In the genomic region with DNA sequence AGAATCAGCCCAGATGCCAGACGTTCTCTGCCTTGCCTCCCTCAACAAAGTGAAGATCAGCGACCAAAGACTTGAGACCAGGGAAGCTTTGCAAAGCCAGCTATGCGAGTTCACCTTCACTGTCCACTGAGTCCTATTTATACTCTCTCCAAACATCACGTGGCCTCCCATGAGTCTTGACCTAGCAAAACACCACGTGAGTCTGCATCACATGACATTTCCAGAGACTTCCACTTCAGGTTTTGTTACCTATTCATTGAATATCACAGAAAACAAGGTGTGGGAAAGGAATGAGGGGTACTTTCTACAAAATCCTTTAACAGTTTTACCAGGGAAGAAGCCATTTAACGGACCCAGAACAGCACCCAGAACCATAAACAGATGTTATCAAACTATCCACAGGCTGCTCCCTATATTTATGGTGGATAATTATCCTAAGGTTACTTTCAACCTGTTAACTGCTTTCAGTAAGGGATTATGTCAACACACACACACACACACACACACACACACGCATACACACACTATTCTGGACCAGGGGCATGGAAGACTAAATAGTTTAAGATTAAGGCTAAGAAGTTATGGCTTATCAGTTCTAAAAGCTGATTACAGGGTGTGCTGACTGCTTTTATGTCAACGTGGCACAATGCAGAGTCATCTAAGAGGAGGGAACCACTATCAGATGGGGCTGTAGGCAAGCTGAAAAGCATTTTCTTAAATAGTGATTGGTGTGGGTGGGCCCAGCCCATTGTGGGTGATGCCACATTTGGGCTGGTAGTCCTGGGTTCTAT, we compare ENCODE assay signal across 1 mouse cellular context.
TF ChIP-seq lines count a peak whose summit lies in the region.

No protein-coding gene starts in this region.

TF ChIP-seq in CH12.LX, 34 proteins besides CTCF, POLR2A, EP300 and RAD21 (continued from another document):
- TF ChIP-seq MAX (IDR thresholded peaks at IDR 0.05; ENCODE audit: low read length): no peak
